Mouse (Mus musculus) G1E (cell line): ENCODE measurements around the gene Unc50.
A peak's percentile ranks its signal among the peaks of the same experiment; 100 is the strongest.

Experiments used
- CTCF ChIP-seq: IDR thresholded peaks from 2 replicates; pipeline ENCODE4 v1.5.1; 2012; ENCODE audit warnings: low read depth, low read length, inconsistent platforms, mixed read lengths
- GATA1 ChIP-seq: IDR thresholded peaks from 2 replicates; pipeline ENCODE4 v1.6.1; 2012; ENCODE audit warnings: borderline replicate concordance, low read length, inconsistent platforms, mixed read lengths
- GATA2 ChIP-seq: IDR thresholded peaks from 2 replicates; pipeline ENCODE4 v1.6.1; 2012; ENCODE audit warnings: low read depth, low read length, inconsistent platforms, borderline replicate concordance
- POLR2AphosphoS5 ChIP-seq: IDR thresholded peaks from 2 replicates; pipeline ENCODE4 v1.6.1; 2012; ENCODE audit warnings: low read depth, low read length, inconsistent platforms; ENCODE audit not compliant: insufficient replicate concordance
- TAL1 ChIP-seq: conservative IDR thresholded peaks from 2 replicates; pipeline ENCODE4 v1.6.1; 2012; ENCODE audit warnings: low read depth, low read length, inconsistent platforms, mixed read lengths

DNA sequence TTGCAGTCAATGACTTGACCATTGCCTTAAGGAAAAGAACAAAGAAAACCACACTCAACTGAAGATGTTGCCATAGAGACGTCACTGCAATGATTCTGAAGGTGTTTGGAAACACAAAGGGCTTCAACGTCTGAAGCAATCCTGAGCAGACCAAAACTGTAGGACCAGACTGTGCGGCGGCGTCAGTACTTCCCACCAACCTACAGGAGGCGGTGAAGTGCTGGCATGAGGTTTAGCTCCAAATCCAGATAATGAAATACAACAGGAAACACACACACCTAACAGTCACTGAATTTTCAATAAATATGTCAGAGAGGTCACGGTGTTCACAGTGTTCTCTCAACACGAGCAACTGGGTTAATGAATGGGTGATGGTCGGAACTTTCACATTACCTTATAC, 49.1 kb downstream of the Unc50 start:
- TF ChIP-seq GATA1 (no peak), CTCF (peak; percentile 80), GATA2 (no peak), TAL1 (no peak), POLR2AphosphoS5 (no peak)
